Mouse (Mus musculus): ENCODE results near the gene Aqp5.

Gene Aqp5

DNA sequence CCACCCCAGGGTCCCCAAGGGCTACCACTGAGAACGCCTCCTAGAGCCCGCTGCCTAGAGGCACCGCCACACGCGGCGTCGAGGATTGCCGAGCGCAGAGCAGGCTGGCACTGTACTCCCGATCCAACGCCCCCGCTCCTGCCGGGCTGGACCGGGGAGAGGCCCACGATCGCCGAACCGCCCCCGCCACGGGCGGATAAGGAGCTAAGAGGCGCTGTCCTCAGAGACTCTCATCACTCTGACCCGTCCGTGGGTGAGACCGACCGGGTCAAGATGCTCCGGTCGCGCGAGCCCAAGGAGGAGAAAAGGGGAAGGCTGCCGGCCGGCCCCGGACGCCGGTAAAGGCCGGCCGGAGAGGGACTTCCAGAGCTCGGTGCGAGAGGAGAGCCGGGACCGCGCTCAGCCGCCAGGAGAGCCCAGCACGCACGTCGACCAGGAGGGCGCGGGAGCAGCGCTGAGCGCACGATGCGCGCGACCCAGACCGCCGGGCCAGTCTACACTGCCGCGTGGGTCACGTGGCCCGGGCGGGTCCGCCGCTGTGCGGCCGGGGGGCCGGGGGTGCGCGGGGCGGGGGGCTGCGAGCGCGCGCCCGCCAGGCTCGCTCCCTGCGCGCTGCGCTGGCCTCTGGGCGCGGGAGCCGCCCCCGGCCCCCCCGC lies at the start of gene Aqp5:
Gene Aqp5 (plus strand): TSS at position 354 of the 656 bp plus-strand sequence.
- no peak for DNase-seq (ENCODE audit: low spot score in 2 of 2)

DNA sequence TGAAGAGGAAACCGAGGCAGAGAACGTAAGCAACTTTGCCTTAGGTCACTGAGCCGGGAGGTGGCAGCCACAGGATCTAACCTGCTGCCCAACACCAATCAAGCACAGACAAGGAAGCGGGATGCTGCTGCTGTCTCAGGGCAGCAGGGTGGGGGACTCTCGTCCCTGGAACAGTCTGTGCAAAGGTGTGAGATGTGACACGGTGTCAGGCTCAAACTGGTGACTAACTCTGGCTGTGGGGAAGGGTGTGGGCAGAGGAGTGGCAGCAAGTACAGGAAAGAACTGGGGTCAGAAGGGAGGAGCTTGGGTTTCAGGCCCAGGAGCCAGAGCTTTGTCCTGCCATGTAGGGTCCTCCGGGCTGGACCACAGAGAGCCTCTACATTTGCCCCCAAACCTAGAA lies 46.5 kb upstream of the Aqp5 start:
- DNase-seq (ENCODE audit: low spot score in 2 of 2): no peak

DNA sequence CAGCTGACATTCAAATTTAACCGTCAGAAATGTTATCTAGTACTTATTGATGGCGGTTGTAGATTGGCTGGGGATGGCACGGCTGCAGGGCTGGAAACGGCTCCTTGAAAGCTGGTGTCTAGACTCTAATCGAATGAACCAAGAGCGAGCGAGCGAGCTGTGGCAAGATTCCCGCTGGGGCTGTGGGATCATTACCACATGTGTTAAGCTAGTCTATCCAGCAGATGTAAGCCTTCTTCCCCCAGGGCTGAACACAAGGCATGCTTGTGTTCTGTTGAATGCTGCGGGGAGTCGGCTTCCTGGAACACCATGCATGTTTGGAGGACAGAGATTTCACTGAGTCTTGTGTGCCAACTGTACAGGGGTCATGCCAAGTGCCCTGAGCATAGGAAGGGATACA lies 44.0 kb upstream of the Aqp5 start:
- DNase-seq (ENCODE audit: low spot score in 2 of 2): no peak

DNA sequence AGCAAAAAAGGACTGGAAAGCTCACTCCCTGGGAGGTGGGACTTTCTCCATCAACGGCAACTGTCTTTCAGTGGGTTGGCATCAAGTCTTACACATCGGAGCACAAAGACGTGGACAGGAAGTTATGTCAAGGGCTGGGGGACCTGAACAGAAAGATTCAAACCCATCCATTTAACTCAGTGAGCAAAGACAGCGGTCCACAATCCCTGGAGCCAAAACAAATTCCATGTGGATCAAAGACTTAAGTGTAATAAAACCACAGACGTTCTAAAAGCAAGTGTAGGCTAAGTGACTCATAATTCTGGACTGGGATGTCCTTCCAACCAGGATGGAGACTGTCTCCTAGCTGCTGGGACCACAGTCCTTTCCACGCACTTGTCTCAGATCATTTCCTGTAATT lies 42.9 kb upstream of the Aqp5 start:
- DNase-seq (ENCODE audit: low spot score in 2 of 2): no peak

DNA sequence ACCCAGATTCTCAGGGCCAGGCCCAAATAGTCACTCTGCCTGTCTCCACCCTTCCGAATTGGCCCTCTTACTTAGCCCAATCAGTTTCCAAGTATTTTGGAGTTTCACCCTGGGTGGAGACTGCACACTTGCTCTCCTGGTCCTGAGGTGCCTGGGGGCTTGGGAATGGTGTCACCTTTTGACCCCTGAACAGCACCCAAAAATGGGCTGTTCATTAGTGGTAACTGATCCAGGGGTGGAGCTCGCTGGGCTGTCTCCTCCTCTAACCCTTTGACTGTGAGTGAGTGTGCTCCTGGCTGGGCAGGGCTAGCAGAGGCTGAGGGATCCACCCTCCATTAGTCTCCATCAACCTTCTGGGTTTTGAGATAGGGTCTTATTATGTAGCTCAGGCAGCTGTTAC lies 40.7 kb upstream of the Aqp5 start:
- no peak for DNase-seq (ENCODE audit: low spot score in 2 of 2)

DNA sequence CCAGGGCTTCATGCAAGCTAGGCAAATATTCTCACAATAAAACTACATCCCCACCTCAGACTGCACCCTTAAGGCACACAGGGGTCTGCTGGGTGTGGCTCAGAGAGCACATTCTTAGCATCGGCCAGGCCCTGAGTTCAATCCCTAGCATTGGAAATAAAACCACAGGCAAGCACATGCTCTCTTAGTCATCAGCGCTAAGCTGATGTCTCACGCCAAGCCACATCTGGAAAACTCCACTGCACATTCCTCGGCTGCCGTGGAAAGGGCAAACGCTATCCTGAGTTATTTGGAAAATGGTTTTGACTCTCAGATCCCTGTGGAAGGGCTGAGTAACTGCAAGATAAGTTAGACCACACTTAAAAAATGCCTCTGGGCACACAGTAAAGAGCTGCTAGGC lies 36.8 kb upstream of the Aqp5 start:
- no peak for DNase-seq (ENCODE audit: low spot score in 2 of 2)

DNA sequence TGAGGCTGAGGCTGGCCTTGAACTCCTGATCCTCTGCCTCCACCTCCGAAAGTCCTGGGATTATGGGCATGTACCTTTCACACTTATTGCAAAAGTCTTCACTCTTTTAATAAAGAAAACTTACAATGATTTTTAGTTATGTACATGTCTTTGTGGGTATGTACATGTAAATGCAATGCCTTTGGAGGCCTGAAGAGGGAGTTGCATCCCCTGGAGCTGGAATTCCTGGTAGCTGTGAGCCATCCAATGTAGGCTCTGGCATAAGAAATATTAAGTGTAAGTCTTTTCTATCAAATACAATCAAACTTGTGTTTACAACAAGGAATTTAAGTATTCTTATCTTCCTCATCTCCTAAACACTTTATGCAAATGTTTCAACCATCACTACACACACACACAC lies 31.6 kb upstream of the Aqp5 start:
- DNase-seq (ENCODE audit: low spot score in 2 of 2): no peak

DNA sequence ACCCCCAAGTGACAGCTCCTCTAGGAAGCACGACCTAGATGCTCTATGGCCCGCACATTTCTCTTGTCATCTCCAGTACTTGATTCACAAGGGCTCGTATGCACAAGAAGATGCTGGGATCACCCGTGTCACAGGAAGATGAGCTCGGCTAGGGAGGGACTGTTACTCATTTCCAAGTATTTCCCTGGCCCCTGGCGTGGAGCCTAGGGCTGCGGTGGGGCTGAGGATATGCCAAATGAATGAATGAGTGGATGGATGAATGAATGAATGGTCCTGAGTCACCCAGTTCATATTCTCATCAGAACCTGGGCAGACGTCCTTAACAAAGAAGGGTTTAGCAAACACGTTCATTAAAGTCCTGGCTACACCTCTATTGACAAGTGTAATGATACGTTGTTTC lies 30.3 kb upstream of the Aqp5 start:
- DNase-seq (ENCODE audit: low spot score in 2 of 2): no peak

DNA sequence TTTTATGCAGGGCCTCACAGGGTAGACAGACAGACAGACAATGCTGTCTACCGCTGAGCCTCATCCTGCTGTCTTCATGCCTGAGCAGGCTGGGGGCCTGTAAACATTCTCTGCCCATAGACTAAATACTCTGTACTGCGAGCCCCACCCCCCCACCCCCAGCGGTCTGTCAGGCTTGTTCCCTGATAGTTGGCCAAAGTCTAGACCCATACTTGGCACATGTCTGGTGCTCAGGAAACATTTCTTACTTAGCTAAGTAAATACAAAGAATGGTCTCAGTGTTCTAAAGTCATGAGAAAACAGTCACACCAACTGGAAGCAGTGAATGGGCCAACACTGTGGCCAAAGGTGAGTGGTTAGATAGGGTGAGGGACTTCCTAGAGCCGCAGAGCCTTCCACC lies 23.2 kb upstream of the Aqp5 start:
- DNase-seq (ENCODE audit: low spot score in 2 of 2): no peak

DNA sequence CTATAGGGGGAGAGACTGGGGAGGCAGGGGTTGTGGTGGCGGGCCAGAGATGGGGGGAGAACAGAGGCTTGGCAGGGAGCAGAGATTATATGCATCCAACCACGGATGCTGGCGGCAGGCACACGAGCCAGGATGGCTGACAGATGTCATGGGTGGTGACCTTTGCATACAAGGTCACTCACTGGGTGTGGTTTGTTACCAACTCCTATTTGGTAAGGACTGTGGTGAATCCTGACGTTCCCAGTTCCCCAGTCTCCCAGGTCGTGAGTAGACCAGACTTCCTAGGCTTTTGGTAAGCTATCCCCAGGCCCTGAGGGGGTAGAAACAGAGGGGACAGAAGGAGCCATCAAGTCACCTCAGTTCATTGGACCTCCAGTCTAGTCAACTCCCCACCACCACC lies 21.9 kb upstream of the Aqp5 start:
- DNase-seq (ENCODE audit: low spot score in 2 of 2): no peak

DNA sequence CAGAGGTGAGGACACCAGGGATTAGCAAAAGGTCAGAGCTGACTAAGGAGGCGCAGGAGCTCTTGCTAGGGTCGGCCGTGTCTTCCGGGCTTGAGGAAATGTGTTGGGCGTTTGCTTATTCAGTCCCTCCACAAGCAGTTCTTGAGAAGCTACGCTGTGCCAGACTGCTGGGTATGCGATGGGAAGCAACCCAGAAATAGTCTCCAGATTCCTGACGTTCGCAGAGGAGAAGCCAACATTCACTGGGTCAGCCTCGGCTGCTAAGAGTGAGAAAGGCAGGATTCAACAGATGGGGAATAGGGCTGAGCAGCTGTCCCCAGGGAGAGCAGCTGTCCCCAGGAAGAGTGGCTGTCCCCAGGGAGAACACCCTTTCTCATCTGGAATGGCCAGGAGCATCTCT lies 21.5 kb upstream of the Aqp5 start:
- peak; percentile 23 to 37 for DNase-seq (ENCODE audit: low spot score in 2 of 2)

DNA sequence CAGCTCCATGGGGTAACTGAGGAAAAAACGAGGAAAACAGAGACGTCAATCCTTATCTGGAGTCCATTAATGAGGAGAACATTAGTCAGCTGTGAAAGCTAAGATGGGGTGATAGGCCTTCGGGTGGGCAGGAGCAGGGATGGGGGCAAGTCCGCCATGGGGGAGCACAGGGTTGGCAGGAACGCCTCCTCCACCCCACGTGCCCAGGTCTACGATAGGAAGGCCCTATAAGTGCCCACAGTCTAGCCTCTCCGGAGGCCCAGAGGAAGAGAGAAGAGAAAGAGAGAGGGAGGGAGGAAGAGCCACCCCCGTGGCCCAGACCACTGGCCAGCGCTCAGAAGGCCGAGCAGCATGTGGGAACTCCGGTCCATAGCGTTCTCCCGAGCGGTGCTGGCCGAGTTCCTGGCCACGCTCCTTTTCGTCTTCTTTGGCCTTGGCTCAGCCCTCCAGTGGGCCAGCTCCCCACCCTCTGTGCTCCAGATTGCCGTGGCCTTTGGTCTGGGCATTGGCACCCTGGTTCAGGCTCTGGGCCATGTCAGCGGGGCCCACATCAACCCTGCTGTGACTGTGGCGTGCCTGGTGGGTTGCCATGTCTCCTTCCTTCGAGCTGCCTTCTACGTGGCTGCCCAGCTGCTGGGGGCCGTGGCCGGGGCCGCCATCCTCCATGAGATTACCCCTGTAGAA lies 11.6 kb upstream of the Aqp5 start, which contains the start of gene Aqp2:
Gene Aqp2 (plus strand): TSS at position 254 of the 684 bp plus-strand sequence.
- no peak for DNase-seq (ENCODE audit: low spot score in 2 of 2)

DNA sequence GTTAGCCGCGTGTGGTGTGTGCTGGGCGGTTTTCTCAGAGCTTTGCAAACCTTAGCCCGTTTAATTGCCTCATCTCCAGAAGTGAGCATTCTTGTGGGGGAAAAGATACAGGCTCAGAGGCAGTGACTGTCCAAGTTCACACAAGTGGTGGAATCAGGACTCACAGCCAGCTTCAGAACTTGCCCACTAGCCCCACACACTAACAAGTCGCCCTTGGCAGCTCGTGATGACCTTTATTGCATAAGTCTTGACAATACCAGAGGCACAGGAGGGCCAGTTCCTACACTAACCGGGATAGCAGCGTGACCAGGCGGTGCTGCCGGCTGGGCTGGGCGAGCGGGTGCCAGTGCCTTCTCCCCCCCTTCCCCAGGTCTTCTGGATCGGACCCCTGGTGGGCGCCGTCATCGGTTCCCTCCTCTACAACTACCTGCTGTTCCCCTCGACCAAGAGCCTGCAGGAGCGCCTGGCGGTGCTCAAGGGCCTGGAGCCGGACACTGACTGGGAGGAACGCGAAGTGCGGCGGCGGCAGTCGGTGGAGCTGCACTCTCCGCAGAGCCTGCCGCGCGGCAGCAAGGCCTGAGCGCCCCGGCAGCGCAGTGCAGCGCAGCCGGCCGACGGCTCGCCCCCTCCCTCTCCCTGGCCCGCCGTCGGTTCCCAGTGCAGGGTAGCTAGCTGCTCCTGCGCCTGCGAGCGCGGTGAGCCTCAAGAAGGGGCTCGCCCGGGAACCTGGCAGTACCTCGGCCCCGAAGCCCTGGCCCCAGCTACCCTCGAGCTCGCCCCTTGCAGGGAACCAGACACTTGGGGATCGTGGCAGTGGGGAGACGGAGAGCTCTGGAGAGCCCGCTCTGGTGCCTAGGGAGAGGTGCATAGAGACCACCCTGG lies 6.9 kb upstream of the Aqp5 start:
- DNase-seq (ENCODE audit: low spot score in 2 of 2): no peak

DNA sequence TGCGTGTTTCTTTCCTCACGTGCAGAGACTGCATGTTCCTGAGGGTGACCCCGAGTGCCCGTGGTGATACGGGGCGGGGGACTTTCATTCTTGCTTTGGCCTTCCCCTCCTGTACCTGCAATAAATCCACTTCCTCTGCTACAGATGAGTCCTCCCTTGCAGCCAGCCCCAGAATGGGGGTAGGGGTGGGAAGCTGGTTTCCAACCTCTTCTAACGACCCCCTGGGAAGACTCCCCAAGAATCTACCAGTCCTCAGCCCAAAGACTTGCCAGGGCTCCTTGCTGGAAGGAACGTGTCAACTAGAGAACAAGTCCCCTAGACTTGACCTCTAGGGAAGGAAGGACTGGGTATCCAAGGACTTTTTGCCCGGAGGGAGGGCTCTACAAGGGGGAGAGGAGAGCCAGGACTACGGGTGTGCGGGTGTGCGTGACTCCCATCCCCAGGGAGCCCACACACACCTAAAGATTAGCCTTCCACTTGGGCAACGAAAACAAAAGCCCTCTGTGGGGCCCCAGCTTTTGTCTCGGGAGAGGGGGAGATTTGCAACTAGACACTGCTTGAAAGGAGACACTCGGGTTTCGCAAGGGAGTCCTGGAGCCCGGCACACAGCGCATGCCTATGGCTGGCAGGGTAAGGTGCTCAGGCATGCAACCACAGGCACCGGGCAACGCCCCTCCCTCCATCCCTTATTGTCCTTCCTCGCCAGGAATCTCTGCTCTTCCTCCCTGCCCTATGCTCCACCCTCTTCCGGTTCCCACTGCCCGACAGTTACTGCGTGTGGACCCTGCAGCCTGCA lies 6.0 kb upstream of the Aqp5 start:
- no peak for DNase-seq (ENCODE audit: low spot score in 2 of 2)

DNA sequence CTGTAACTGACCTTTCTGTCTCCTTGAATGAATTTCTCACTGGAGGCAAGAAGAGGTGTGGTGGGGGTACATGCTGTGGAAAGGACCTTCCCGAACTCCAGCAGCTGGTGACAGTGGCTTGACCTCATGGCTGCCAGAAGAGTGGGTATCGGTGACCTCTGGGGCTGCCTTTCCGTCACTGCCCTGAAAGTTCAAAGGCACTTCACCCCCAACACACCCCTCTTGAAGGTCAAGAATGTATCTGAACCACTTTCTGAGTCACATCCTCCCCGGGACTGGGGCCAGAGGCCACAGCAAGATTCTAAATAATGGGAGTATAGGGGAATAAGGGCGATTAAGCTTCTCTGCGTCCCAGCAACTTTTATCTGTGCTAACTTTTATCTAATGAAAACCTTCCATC lies 4.8 kb upstream of the Aqp5 start:
- DNase-seq (ENCODE audit: low spot score in 2 of 2): no peak

DNA sequence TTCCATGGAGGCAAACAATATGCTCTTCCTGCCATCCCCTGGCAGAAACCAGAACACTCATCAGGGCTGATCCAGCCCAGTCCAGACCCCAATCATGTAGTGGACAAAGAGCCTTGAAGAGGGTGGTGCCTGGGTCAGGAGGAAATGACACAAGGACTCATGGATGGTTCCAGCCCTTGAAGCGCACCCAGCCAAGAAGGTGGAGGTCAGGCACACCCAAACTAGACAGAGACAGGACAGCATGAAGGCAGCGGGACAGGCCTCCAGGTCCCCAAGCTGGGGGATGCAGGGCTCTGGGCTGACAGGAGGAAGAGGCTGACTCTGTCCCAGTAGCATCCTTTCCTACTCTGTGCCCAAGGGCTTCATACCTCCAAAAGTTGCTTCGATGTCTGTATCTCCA lies 4.1 kb upstream of the Aqp5 start:
- DNase-seq (ENCODE audit: low spot score in 2 of 2): no peak

DNA sequence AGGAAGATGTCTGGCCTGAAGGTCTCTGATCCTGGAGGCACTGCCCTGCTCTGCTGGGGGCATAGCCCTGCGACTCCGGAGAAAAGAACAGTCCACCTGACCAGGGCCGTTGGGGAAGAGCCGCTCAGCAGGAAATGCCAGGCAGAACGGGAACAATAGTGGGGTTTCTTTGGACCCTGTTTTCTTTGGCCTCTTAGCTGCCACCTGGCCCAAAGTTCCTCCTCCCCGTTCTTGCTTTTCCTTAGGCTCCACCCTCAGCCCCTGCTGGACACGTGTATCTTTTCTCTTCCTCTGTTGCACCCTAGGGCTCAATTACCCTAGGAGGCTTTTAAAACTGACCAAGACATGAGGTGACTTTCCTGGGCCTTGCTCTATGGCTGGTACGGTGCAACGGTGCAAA lies 1.3 kb upstream of the Aqp5 start:
- DNase-seq (ENCODE audit: low spot score in 2 of 2): no peak

DNA sequence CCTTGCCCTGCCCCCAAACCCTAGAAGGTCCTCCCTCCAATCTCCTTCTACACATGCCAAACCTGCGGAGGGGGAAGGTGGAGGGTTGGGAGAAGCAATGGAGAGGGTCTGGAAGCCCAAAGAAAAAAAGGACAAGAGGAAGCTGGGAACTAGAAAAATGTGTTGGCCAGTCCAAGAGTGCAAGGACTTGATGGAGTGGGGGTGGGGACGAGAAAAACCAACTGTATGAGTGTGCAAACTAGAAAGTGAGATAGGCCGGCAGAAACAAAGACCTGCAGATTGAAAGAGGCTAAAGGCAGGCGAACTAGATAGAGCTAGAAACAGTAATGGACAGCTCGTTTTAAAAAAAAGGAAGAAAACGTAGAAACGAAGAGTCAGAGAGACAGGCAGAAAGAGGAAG lies 878 bp upstream of the Aqp5 start:
- DNase-seq (ENCODE audit: low spot score in 2 of 2): no peak

DNA sequence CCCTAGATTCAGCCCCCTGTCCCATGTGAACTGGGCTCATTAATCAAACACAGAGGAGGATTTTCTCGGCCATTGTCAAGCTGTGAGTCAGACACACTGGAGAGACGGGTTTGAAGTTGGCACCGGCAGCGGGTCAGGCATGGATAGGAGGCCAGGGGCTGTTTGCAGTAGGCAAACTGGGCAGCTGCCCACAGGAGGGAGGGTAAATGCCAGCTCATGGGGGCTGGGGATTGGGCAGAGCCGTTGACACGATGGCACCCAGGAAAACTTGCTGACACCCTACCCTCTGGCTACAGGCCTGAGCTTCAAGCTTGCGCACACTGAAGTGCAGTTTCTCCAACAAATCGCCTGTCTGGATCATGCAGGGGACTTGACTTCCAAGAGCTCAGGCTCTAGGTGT lies 1.6 kb downstream of the Aqp5 start:
- DNase-seq (ENCODE audit: low spot score in 2 of 2): no peak

DNA sequence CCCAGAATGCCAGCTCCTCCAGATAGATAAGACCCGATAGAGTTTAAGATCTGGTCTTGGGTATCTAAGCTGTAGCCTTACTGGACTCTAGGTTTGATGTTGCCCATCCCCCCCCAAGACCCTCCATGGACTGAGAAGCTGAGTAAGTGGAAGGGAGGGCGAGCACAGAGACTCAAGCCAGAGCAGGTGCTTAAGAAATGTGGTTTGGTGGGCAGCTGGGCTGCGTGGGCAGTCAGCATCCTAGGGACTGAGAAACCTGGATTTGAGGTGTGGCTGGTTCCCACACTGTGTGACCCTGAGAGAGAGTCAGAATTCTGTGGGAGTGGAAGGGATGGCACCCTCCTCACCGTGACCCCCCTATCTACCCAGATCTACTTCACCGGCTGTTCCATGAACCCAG lies 2.3 kb downstream of the Aqp5 start:
- no peak for DNase-seq (ENCODE audit: low spot score in 2 of 2)

DNA sequence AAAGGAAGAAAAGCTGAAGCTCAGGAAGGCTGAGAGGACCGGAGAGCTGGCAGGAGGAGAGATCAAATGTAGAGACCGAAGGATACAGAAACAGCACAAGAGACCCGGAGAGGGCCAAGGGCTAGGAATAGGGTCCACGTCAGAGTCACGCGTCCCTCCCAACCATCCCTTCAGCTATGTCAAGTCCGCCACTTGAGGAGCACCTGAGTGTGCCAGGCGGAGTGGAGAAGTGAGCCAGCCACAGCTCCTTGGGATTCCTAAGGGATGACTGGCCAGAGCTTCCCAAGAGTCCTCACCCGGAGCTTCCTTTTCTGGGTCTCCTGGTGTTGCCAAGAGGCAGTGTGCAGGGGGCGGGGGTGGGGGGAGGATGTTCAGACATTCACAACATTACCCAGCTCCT lies 4.4 kb downstream of the Aqp5 start:
- no peak for DNase-seq (ENCODE audit: low spot score in 2 of 2)
